Mouse (Mus musculus) E14TG2a.4 (cell line): ENCODE measurements around the gene Epb41l5.
A peak's percentile ranks its signal among the peaks of the same experiment; 100 is the strongest.

Experiments
- CTCF ChIP-seq: conservative IDR thresholded peaks from 2 replicates; pipeline ENCODE4 v1.5.1; 2014; ENCODE audit warnings: low read length
- NANOG ChIP-seq: IDR thresholded peaks from 2 replicates; pipeline ENCODE4 v1.6.1; 2014; ENCODE audit warnings: borderline replicate concordance, low read length, mixed read lengths
- POU5F1 ChIP-seq: IDR thresholded peaks from 2 replicates; pipeline ENCODE4 v1.6.1; 2014; ENCODE audit warnings: low read length, borderline replicate concordance

GRCm38 (mm10) chr1:119642367-119642766, 6.4 kb downstream of the Epb41l5 start:
- TF ChIP-seq CTCF (peak; percentile 23), NANOG (no peak), POU5F1 (no peak)
